Mouse (Mus musculus): Measurements from ENCODE around the gene Gm14391. TPM values are rescaled to one million over a fixed set of nuclear protein-coding genes. Genes with fewer than 3 reads are reported as not detected.
A peak's percentile ranks its signal among the peaks of the same experiment; 100 is the strongest.
"Not testable (repeated sequence)": the region's sequence is repeated elsewhere in the genome, so short reads cannot be mapped to it uniquely, and the experiment has no call there.

Gm14391 gene
- polyA plus RNA-seq, 1 experiment from 2014 or later, result 6.9 TPM

- not testable (repeated sequence) for H3K9me3 ChIP-seq; H3K4me1 ChIP-seq; H3K27ac ChIP-seq; ATAC-seq (ENCODE audit: low FRiP score); H3K36me3 ChIP-seq (replicated peaks); H3K27me3 ChIP-seq
- peak overlapping the region; percentile 46 for H3K4me2 ChIP-seq
- H3K9ac ChIP-seq, result peak overlapping the region; percentile 50
- 7% methylated on average over 25 of the region's 25 CpGs for WGBS
- H3K4me3 ChIP-seq (replicated peaks), result peak overlapping the region; percentile 45
Observed at GRCm38 (mm10) chr2:175141118-175141992, 65.4 kb downstream of the Gm14391 start.

Other genes with a start within 250 kb of the Gm14391 start
- not detected in 2 replicates for gene Gm14444, start 196.7 kb downstream of the Gm14391 start, polyA plus RNA-seq (2016; fragmentation: Nextera tagmentation; extraction: Ambion mirVana)
- 1.0 and 1.3 TPM in 2 replicates for gene Gm14393, start 139.1 kb downstream of the Gm14391 start, polyA plus RNA-seq (2016; fragmentation: Nextera tagmentation; extraction: Ambion mirVana)
- 5.9 and 6.2 TPM in 2 replicates for gene Gm14399, start 64.9 kb downstream of the Gm14391 start, polyA plus RNA-seq (2016; fragmentation: Nextera tagmentation; extraction: Ambion mirVana)
- 1.1 and 1.4 TPM in 2 replicates for gene Gm14443, start 31.0 kb downstream of the Gm14391 start, polyA plus RNA-seq (2016; fragmentation: Nextera tagmentation; extraction: Ambion mirVana)
- 4.7 and 5.5 TPM in 2 replicates for gene Gm14440, start 68.2 kb upstream of the Gm14391 start, polyA plus RNA-seq (2016; fragmentation: Nextera tagmentation; extraction: Ambion mirVana)
- gene Gm4631, start 131.3 kb upstream of the Gm14391 start, polyA plus RNA-seq (2016; fragmentation: Nextera tagmentation; extraction: Ambion mirVana), result 19.8 and 22.2 TPM in 2 replicates
- gene Zfp968, start 165.5 kb upstream of the Gm14391 start, polyA plus RNA-seq (2016; fragmentation: Nextera tagmentation; extraction: Ambion mirVana), result 6.8 and 7.0 TPM in 2 replicates
- gene Gm4724, start 228.9 kb upstream of the Gm14391 start, polyA plus RNA-seq (2016; fragmentation: Nextera tagmentation; extraction: Ambion mirVana), result 9.5 and 10.8 TPM in 2 replicates